Mouse (Mus musculus) intestine, postnatal 0 days (tissue): ENCODE results near the gene Zbtb17. TPM values are rescaled to one million over a fixed set of nuclear protein-coding genes. Genes with fewer than 3 reads are reported as not detected.

ENCODE experiments used
- ATAC-seq: fragments of 200-750 bp; cut with Nextera tagmentation; 2 replicates; pipeline ENCODE4 v1.8.0; 2017; ENCODE audit warnings: mild to moderate bottlenecking, moderate TSS enrichment, moderate library complexity
- H3K27ac ChIP-seq: fragments of 300-500 bp; sonication (generic); 2 replicates; pipeline ENCODE4 v1.5.1; 2014; ENCODE audit warnings: mild to moderate bottlenecking, low read depth, low read length, moderate library complexity
- H3K27me3 ChIP-seq: fragments of 300-500 bp; sonication (generic); replicated peaks from 2 replicates; pipeline ENCODE4 v1.6.1; 2014; ENCODE audit warnings: low read length, mixed read lengths; ENCODE audit not compliant: control insufficient read depth, insufficient read depth
- H3K36me3 ChIP-seq: fragments of 300-500 bp; sonication (generic); 2 replicates; pipeline ENCODE4 v1.6.1; 2014; ENCODE audit warnings: mild to moderate bottlenecking, moderate library complexity; ENCODE audit not compliant: control insufficient read depth, insufficient read depth
- H3K4me1 ChIP-seq: fragments of 300-500 bp; sonication (generic); replicated peaks from 2 replicates; pipeline ENCODE4 v1.6.1; 2014; ENCODE audit warnings: antibody characterized with exemption, low read length, mixed read lengths; ENCODE audit not compliant: control insufficient read depth, insufficient read depth
- H3K4me2 ChIP-seq: fragments of 300-500 bp; sonication (generic); replicated peaks from 2 replicates; pipeline ENCODE4 v1.6.1; 2014; ENCODE audit warnings: low read depth, mild to moderate bottlenecking, moderate library complexity
- H3K4me3 ChIP-seq: fragments of 300-500 bp; sonication (generic); 2 replicates; pipeline ENCODE4 v1.5.1; 2014; ENCODE audit warnings: low read depth, low read length
- H3K9ac ChIP-seq: fragments of 300-500 bp; sonication (generic); 2 replicates; pipeline ENCODE4 v1.6.1; 2014; ENCODE audit warnings: mild to moderate bottlenecking, low read depth, low read length
- H3K9me3 ChIP-seq: fragments of 300-500 bp; sonication (generic); 2 replicates; pipeline ENCODE4 v1.6.1; 2016; ENCODE audit warnings: mixed run types; ENCODE audit not compliant: control insufficient read depth
- CTCF ChIP-seq: sonication (generic); IDR thresholded peaks from 2 replicates; pipeline ENCODE4 v1.5.1; 2016; ENCODE audit warnings: low read depth, mild to moderate bottlenecking, control low read depth, antibody characterized with exemption, moderate library complexity
- WGBS: fragments of 180-500 bp; shearing (Covaris S2); extraction: QIAGEN DNeasy Blood & Tissue Kit; methylation state at CpG from one replicate; pipeline ENCODE4 v1.1.7; 2014; 5-methylcytosine and 5-hydroxymethylcytosine counted together
- polyA plus RNA-seq: library from polyadenylated mRNA; unstranded; fragments of >200 nt; fragmentation: Nextera tagmentation; extraction: Ambion mirVana; gene quantifications from 2 replicates; pipeline ENCODE4 v1.2.1, GENCODE M21; 2015

Zbtb17 gene
- polyA plus RNA-seq, 1 experiment from 2014 or later = 9.7 TPM

DNA sequence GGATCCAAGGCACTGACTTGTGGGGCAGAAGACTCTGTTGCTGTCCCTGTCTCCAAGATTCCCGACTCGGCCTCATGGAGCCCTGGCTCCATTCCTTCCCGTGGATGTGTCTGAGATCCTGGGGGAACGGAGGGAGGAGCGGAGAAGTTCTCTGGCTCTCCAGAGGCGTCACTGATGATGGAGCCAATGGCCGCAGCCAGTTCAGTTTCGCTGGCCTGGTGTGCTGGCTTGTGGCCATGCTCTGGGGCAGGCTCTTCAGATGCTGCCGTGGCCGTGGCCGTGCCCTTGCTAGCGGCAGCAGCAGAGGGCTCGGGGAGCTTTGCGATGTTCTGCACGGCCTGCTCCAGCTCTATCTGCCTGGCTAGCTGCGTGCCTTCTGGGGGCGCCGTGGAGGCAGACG is 30.0 kb downstream of the Zbtb17 start:
- Histone ChIP-seq H3K27me3 (no peaks in the 10 kb centered on the region), H3K4me3 (no peak overlapping the region), H3K9me3 (no peaks in the 10 kb centered on the region), H3K36me3 (peaks cover 95% of the 10 kb centered on the region), H3K4me2 (no peak overlapping the region), H3K4me1 (no peaks in the 10 kb centered on the region), H3K27ac (0 out of 2 replicates have a peak overlapping the region, but pooled peaks have one; percentile 28), H3K9ac (no peak overlapping the region)
- WGBS = 89% methylated on average over 19 of the region's 19 CpGs
- TF ChIP-seq CTCF = 0 out of 2 replicates have a peak, but pooled peaks have one; percentile 16
- no peak for ATAC-seq

DNA sequence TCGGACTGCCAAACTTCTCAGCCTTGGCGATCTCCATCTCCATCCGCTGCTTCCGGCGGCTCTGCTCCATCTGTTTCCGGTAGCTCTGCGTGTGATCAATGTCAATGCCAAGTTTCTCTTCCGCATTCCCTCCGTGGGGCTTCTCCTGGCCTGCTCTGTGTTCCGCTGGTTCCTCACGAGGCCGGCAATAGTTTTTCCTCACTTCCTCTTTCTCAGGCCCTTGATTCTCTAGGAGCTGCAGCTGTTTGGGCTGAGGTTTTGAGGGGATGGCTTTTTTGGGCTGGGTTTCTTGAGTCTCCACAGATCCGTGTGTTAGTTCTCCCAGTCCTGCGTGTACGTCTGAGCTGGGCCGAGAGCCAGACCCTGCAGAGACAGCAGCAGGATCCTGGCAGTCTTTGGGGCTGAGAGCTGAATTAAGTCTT is 33.2 kb downstream of the Zbtb17 start:
- 71% methylated on average over 16 of the region's 16 CpGs for WGBS
- Histone ChIP-seq H3K4me3 (no peak overlapping the region), H3K9ac (no peak overlapping the region), H3K27ac (peak overlapping the region; percentile 1; the same call in 1 of the 2 replicates), H3K4me1 (no peaks in the 10 kb centered on the region), H3K9me3 (no peaks in the 10 kb centered on the region), H3K27me3 (no peaks in the 10 kb centered on the region), H3K4me2 (no peak overlapping the region), H3K36me3 (peaks cover 95% of the 10 kb centered on the region)
- no peak for ATAC-seq
- TF ChIP-seq CTCF = no peak

DNA sequence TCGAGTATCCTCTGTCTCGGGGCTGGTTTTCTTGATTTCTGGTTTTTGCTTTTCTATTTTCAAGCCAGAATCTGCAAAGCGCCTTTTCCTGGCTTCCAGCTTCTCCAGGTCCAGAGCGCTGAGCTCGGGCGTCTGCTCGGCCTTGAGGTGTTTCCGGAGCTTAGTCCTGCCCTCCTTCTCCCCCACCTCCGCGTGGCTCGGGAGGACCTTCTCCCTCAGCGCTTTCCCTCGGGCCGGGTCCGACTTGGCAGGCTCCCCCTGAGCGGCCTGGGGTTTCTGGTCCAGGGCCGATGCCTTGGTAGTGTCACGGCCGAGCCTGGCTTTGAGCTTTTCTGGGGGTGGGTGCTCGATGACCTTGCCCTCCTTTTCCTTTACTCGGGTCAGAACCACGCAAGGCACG is 33.8 kb downstream of the Zbtb17 start:
- no peak for TF ChIP-seq CTCF
- WGBS = 81% methylated on average over 23 of the region's 23 CpGs
- Histone ChIP-seq H3K4me3 (no peak overlapping the region), H3K4me1 (no peaks in the 10 kb centered on the region), H3K27ac (peak overlapping the region; percentile 58; the same call in 1 of the 2 replicates), H3K4me2 (no peak overlapping the region), H3K9me3 (no peaks in the 10 kb centered on the region), H3K9ac (no peak overlapping the region), H3K36me3 (peaks cover 95% of the 10 kb centered on the region), H3K27me3 (no peaks in the 10 kb centered on the region)
- no peak for ATAC-seq

DNA sequence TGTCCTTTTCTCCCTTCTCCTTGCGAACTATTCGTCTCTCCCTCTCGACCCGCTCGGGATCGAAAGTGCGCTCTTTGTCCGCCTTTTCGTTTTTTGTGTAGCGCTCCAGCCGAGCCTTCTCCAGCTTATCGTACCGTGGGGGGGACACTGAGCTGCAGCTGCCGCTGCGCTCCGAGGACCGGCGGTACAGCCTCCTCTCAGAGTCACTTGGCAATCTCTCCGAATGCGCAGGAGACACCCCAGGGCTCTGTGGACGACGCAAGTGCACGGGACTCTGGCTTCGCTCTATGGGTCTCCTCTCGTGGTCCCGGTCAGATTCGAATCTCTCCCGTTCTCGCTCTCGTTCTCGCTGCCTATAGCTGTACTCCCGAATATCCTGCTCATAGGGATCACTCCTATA is 34.3 kb downstream of the Zbtb17 start:
- no peak for TF ChIP-seq CTCF
- no peak overlapping the region for H3K4me2 ChIP-seq
- no peaks in the 10 kb centered on the region for H3K9me3 ChIP-seq
- H3K27ac ChIP-seq = no peak overlapping the region
- H3K36me3 ChIP-seq = peaks cover 94% of the 10 kb centered on the region
- no peak overlapping the region for H3K9ac ChIP-seq
- no peaks in the 10 kb centered on the region for H3K27me3 ChIP-seq
- H3K4me3 ChIP-seq = no peak overlapping the region
- WGBS = 95% methylated on average over 32 of the region's 32 CpGs
- no peaks in the 10 kb centered on the region for H3K4me1 ChIP-seq
- ATAC-seq = no peak

DNA sequence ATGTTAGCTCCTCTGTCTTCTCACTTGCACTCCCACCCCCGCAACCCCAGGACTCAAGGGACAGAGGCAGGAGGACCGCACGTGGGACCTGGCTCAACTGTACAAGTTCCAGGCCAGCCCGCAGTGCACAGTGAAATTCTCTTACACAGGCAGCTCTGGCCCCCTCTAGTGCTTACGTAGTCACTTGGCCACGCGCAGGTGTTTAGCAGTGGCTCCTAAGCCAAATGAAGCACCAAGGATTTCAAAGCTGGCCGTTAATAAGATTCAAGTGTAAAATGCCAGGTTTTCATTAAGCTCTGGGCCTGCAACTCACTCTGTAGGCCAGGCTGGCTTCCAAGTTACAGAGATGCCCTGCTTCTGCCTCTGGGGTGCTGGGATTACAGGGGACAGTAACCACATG is 35.0 kb downstream of the Zbtb17 start:
- peaks cover 94% of the 10 kb centered on the region for H3K36me3 ChIP-seq
- ATAC-seq = no peak
- no peak overlapping the region for H3K4me2 ChIP-seq
- no peak overlapping the region for H3K9ac ChIP-seq
- H3K4me1 ChIP-seq = no peaks in the 10 kb centered on the region
- no peak overlapping the region for H3K4me3 ChIP-seq
- H3K27ac ChIP-seq = no peak overlapping the region
- H3K9me3 ChIP-seq = no peaks in the 10 kb centered on the region
- WGBS = 91% methylated on average over 8 of the region's 8 CpGs
- no peaks in the 10 kb centered on the region for H3K27me3 ChIP-seq
- TF ChIP-seq CTCF = 0 out of 2 replicates have a peak, but pooled peaks have one; percentile 28

DNA sequence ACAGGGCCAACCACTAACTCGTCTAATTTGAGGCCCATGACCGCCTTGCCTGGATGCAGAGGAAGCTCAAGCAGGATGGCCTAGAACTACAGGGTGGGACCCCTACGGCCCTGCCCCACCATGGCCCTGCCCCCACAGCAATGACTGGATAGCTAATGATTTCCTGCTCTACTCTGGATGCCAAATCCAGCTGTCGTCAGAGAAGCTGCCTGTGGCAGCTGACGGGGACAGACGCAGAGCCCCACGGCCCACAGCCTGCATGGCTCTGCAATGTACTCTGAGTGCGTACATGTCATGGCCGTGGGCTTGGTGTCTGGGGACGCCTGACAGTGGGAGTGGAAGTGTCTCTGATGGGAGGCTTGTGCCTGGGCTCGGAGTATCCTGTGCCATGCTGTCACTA is 39.6 kb downstream of the Zbtb17 start:
- 70% methylated on average over 11 of the region's 11 CpGs for WGBS
- Histone ChIP-seq H3K9ac (no peak overlapping the region), H3K27ac (no peak overlapping the region), H3K4me1 (no peaks in the 10 kb centered on the region), H3K9me3 (no peaks in the 10 kb centered on the region), H3K27me3 (no peaks in the 10 kb centered on the region), H3K4me2 (no peak overlapping the region), H3K4me3 (no peak overlapping the region), H3K36me3 (peaks cover 86% of the 10 kb centered on the region)
- no peak for TF ChIP-seq CTCF
- ATAC-seq = no peak

DNA sequence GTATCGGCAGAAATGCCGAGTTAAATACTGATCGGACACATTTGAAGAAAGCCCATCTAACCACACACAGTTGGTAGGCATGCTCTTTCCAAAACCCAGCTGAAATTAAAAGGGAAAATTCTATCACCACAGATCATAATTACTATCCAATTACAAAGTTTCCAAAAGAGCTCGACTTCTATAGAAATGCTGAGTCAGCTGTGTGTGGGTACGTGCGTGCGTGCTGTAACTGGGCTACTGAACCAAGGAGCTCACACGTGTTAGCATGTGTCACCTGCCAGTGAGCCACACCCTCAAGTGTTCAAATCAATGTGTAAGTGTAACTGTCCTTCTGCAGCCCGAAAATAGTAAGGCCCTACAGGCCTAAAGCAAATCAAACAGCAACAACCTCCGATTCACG is 43.1 kb downstream of the Zbtb17 start:
- Histone ChIP-seq H3K27ac (no peak overlapping the region), H3K9ac (no peak overlapping the region), H3K4me2 (no peak overlapping the region), H3K4me3 (no peak overlapping the region), H3K4me1 (no peaks in the 10 kb centered on the region), H3K36me3 (peaks cover 87% of the 10 kb centered on the region), H3K27me3 (no peaks in the 10 kb centered on the region), H3K9me3 (no peaks in the 10 kb centered on the region)
- WGBS = 93% methylated on average over 11 of the region's 11 CpGs
- ATAC-seq = no peak
- no peak for TF ChIP-seq CTCF
